Mouse (Mus musculus) kidney, postnatal 0 days (tissue): ENCODE measurements at regions not wholly inside any gene's neighbourhood (a gene's known extent, or its start where the extent isn't known, plus 50 kb on each side); places are given as distances from the start of the nearest gene placed in this dataset.

ENCODE experiments used
- ATAC-seq: fragments of 200-750 bp; cut with Nextera tagmentation; replicated peaks from 2 replicates; pipeline ENCODE4 v1.8.0; 2017; ENCODE audit warnings: low read depth, moderate number of reproducible peaks, moderate TSS enrichment, moderate library complexity; ENCODE audit not compliant: low FRiP score
- DNase-seq: peaks from one replicate; pipeline ENCODE4 v3.0.0-alpha.2; 2016; ENCODE audit warnings: low spot score
- H3K27ac ChIP-seq: fragments of 300-500 bp; sonication (generic); 2 replicates; pipeline ENCODE4 v1.5.1; 2014; ENCODE audit warnings: mild to moderate bottlenecking
- H3K27me3 ChIP-seq: fragments of 300-500 bp; sonication (generic); 2 replicates; pipeline ENCODE4 v1.6.1; 2014; ENCODE audit warnings: low read length, mixed read lengths; ENCODE audit not compliant: insufficient read depth
- H3K36me3 ChIP-seq: fragments of 300-500 bp; sonication (generic); 2 replicates; pipeline ENCODE4 v1.6.1; 2014; ENCODE audit warnings: low read length, mixed read lengths; ENCODE audit not compliant: insufficient read depth
- H3K4me1 ChIP-seq: fragments of 300-500 bp; sonication (generic); replicated peaks from 2 replicates; pipeline ENCODE4 v1.6.1; 2014; ENCODE audit warnings: antibody characterized with exemption, low read length, mixed read lengths; ENCODE audit not compliant: insufficient read depth
- H3K4me2 ChIP-seq: fragments of 300-500 bp; sonication (generic); 2 replicates; pipeline ENCODE4 v1.6.1; 2014; ENCODE audit warnings: mild to moderate bottlenecking, low read length, moderate library complexity, mixed read lengths
- H3K4me3 ChIP-seq: fragments of 300-500 bp; sonication (generic); replicated peaks from 2 replicates; pipeline ENCODE4 v1.5.1; 2014; ENCODE audit warnings: low read depth, low read length
- H3K9ac ChIP-seq: fragments of 300-500 bp; sonication (generic); 2 replicates; pipeline ENCODE4 v1.6.1; 2014; ENCODE audit warnings: low read depth, low read length
- H3K9me3 ChIP-seq: fragments of 300-500 bp; sonication (generic); replicated peaks from 2 replicates; pipeline ENCODE4 v1.6.1; 2016; ENCODE audit warnings: low read length, inconsistent platforms, mixed read lengths
- CTCF ChIP-seq: IDR thresholded peaks from 2 replicates; pipeline ENCODE4 v1.5.1; 2016; ENCODE audit warnings: antibody characterized with exemption, low read depth, mild to moderate bottlenecking, moderate library complexity
- WGBS: fragments of 180-500 bp; shearing (Covaris S2); extraction: QIAGEN DNeasy Blood & Tissue Kit; methylation state at CpG from one replicate; pipeline ENCODE4 v1.1.7; 2014; 5-methylcytosine and 5-hydroxymethylcytosine counted together

GRCm38 (mm10) chr12:39301351-39302212, 522.4 kb downstream of the Etv1 start:
- no peak for DNase-seq

DNA sequence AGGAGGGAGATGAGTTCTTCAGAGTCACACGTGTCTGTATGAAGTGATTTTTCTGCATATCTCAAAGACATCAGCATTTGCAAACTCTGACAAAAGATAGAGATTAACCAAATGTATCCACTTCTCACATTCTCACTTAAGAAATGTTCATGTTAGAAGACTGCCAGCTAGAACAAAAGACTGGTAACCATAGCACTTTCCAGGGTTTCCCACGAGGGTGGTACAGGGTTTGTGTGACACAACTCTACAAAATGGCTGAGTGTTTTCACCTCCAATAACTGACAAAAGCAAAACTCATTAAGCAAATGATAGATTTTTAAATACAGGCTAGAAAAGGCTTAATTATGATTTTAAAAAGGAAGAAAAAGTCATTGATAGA, 523.0 kb downstream of the Etv1 start:
- 70% methylated on average over 2 of the region's 2 CpGs for WGBS
- no peak for ATAC-seq

More at GRCm38 (mm10) chr12:39301351-39302212, 522.4 kb downstream of the Etv1 start:
- WGBS: 70% methylated on average over 13 of the region's 13 CpGs
- Histone ChIP-seq H3K4me2 (no peak overlapping the region), H3K9me3 (no peaks in the 10 kb centered on the region), H3K36me3 (no peaks in the 10 kb centered on the region), H3K27me3 (no peaks in the 10 kb centered on the region), H3K4me3 (no peak overlapping the region), H3K9ac (no peak overlapping the region), H3K27ac (no peak overlapping the region), H3K4me1 (no peaks in the 10 kb centered on the region)
- no peak for TF ChIP-seq CTCF
- no peak for ATAC-seq

DNA sequence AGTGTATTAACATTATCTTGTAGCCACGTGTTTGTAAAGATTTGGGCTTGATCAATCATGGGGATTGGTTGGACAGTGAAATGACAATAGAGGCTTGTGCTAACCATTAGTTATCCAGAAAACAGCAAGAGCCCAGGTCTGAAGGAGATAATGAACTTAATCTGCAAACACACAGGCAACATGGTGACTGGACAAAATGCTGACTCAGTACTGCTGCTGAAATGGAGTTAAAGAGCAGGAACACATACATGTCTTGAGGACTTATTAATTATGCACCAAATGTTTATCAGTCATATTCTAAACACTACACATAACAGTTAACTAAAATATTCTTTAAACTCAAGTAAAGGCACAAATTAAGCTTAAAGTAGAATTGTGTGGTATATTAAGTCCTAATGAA, 528.6 kb downstream of the Etv1 start:
- no peaks in the 10 kb centered on the region for H3K27me3 ChIP-seq
- H3K4me3 ChIP-seq: no peak overlapping the region
- no peaks in the 10 kb centered on the region for H3K9me3 ChIP-seq
- DNase-seq (no peak), ATAC-seq (no peak)
- no peaks in the 10 kb centered on the region for H3K4me1 ChIP-seq
- no peak overlapping the region for H3K27ac ChIP-seq
- WGBS: 73% methylated on average over 1 of the region's 1 CpGs
- no peak overlapping the region for H3K9ac ChIP-seq
- TF ChIP-seq CTCF: no peak
- no peak overlapping the region for H3K4me2 ChIP-seq
- no peaks in the 10 kb centered on the region for H3K36me3 ChIP-seq

More for the DNA sequence above, 523.0 kb downstream of the Etv1 start:
- no peak for TF ChIP-seq CTCF
- Histone ChIP-seq H3K4me2 (no peak overlapping the region), H3K27ac (no peak overlapping the region), H3K9me3 (no peaks in the 10 kb centered on the region), H3K4me1 (no peaks in the 10 kb centered on the region), H3K36me3 (no peaks in the 10 kb centered on the region), H3K9ac (no peak overlapping the region), H3K4me3 (no peak overlapping the region), H3K27me3 (no peaks in the 10 kb centered on the region)
- no peak for DNase-seq

DNA sequence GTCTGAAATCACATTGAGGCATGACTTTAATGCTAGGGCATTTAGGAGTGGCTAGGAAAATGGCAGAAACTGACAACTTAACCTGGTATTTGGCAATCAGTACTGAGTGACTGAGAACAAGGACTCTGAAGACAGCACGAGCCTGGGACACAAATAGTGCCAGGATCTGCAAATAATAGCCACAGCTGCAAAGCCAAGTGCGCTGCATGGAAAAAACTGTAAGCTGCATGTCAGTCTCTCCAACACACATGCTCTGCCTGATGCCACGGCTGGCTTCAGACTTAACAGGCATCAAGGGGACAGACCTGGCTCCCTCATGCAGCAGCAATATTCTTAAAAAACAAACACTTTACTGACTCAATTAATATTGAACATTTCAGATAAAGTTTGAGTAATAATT, 530.7 kb downstream of the Etv1 start:
- no peak for TF ChIP-seq CTCF
- Histone ChIP-seq H3K4me2 (no peak overlapping the region), H3K27me3 (no peaks in the 10 kb centered on the region), H3K36me3 (no peaks in the 10 kb centered on the region), H3K9me3 (no peaks in the 10 kb centered on the region), H3K9ac (no peak overlapping the region), H3K4me3 (no peak overlapping the region), H3K27ac (no peak overlapping the region), H3K4me1 (no peaks in the 10 kb centered on the region)
- DNase-seq: no peak
- ATAC-seq: no peak
- WGBS: 80% methylated on average over 3 of the region's 3 CpGs

GRCm38 (mm10) chr12:39317229-39317628, 538.0 kb downstream of the Etv1 start:
- ATAC-seq (no peak), DNase-seq (no peak)
- Histone ChIP-seq H3K9ac (no peak overlapping the region), H3K27ac (no peak overlapping the region), H3K9me3 (no peaks in the 10 kb centered on the region), H3K36me3 (no peaks in the 10 kb centered on the region), H3K4me3 (no peak overlapping the region), H3K4me1 (no peaks in the 10 kb centered on the region), H3K27me3 (no peaks in the 10 kb centered on the region), H3K4me2 (no peak overlapping the region)
- TF ChIP-seq CTCF: no peak
- WGBS: 81% methylated on average over 4 of the region's 4 CpGs

DNA sequence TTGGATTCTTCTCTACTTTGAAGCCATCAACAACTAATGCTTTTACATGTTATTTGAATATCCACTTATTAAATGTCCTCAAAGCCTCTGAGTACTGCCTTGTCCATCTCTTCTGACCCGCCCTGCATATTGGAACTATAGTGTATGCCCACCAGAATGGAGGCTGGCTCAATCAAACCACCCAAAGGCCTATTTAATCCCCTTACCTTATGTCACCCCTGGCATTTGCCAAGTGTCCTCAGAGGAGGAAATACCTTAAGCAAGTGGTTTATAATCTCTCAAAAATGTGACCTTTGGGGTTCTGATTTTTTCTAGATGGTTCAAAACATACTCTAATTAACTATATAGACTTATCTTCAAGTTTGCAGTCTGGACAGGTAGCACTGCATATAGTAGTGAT, 542.3 kb downstream of the Etv1 start:
- Histone ChIP-seq H3K36me3 (no peaks in the 10 kb centered on the region), H3K4me2 (no peak overlapping the region), H3K9ac (no peak overlapping the region), H3K9me3 (no peaks in the 10 kb centered on the region), H3K4me1 (no peaks in the 10 kb centered on the region), H3K27ac (no peak overlapping the region), H3K27me3 (no peaks in the 10 kb centered on the region), H3K4me3 (no peak overlapping the region)
- DNase-seq (no peak), ATAC-seq (no peak)
- 78% methylated on average over 1 of the region's 1 CpGs for WGBS
- no peak for TF ChIP-seq CTCF
